Mouse (Mus musculus): ENCODE measurements around the gene Gm8246. TPM values are rescaled to one million over a fixed set of nuclear protein-coding genes. Genes with fewer than 3 reads are reported as not detected.
"Not testable (repeated sequence)": the region's sequence is repeated elsewhere in the genome, so short reads cannot be mapped to it uniquely, and the experiment has no call there.

The Gm8246 gene
- not detected in 2 replicates for polyA plus RNA-seq (2012; ENCODE audit: insufficient read depth, insufficient read length, low replicate concordance, missing spikeins)

DNA sequence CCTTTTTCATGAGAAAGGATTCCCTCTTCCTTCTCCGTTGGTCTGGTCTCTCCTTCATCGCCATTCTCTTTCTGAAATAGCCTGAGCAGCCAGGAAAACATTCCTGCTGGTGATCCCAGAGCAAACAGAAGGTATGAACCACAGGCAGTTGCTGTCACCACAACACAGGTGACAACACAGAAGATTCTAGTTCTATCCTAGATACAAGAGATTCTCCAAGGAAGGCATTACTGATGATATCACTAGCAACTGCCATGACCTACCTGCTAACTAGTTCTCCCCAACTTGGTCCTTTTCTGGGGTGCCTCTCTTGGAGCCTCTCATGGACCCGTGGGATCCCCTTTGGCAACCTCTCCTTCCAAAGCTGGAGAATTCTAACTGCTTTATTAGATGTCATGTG is at the start of gene Gm8246:
Gene Gm8246 (minus strand): TSS at position 101 of the 400 bp plus-strand sequence.
- H3K4me3 ChIP-seq (ENCODE audit: insufficient read depth, low read depth, low read length); H3K4me1 ChIP-seq (ENCODE audit: control insufficient read depth, insufficient read depth, low read length); H3K27ac ChIP-seq (ENCODE audit: insufficient read depth, low read depth, low read length): not testable (repeated sequence)
- WGBS, result no CpG with 5 or more reads among the region's 3 CpGs

DNA sequence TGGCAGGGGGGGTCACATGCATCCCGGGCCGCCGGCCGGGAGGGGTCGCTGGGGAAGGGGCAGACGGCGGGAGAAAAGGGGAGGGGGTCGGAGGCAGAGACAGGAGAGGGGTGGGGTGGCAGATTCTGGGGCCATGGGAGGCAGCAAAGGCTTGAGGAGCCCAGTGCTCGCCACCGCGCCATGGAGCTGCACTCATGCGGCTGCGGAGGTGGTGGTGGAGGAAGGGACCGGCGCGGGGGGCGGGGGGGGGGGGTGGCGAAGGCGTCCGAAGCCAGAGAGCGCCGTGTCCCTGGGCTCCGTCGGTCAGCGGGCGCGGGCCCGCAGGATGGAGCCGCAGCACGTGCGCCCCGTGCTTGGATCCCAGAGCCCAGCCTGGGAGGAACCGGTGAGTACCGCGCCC is 23.7 kb upstream of the Gm8246 start, which contains the start of gene Gm3488:
Gene Gm3488 (plus strand): TSS at position 301 of the 400 bp plus-strand sequence.
- no CpG with 5 or more reads among the region's 35 CpGs for WGBS
- H3K27ac ChIP-seq (ENCODE audit: insufficient read depth, low read depth, low read length); H3K4me1 ChIP-seq (ENCODE audit: control insufficient read depth, insufficient read depth, low read length); H3K4me3 ChIP-seq (ENCODE audit: insufficient read depth, low read depth, low read length): not testable (repeated sequence)

- not testable (repeated sequence) for H3K4me3 ChIP-seq (ENCODE audit: insufficient read depth, low read depth, low read length); H3K4me1 ChIP-seq (ENCODE audit: control insufficient read depth, insufficient read depth, low read length); H3K27ac ChIP-seq (ENCODE audit: insufficient read depth, low read depth, low read length)
- WGBS, result 89% methylated on average over 4 of the region's 5 CpGs
Observed at GRCm38 (mm10) chr14:5483907-5484306, 6.3 kb upstream of the Gm8246 start, which contains the start of gene Gm3187. Gene Gm3187, plus strand, starts transcription at chr14:5484207.

- H3K27ac ChIP-seq (ENCODE audit: insufficient read depth, low read depth, low read length); H3K4me1 ChIP-seq (ENCODE audit: control insufficient read depth, insufficient read depth, low read length); H3K4me3 ChIP-seq (ENCODE audit: insufficient read depth, low read depth, low read length): not testable (repeated sequence)
- no CpG with 5 or more reads among the region's 19 CpGs for WGBS
Observed at GRCm38 (mm10) chr14:5460469-5460868, 17.2 kb downstream of the Gm8246 start.

- not testable (repeated sequence) for H3K4me1 ChIP-seq (ENCODE audit: control insufficient read depth, insufficient read depth, low read length); H3K27ac ChIP-seq (ENCODE audit: insufficient read depth, low read depth, low read length); H3K4me3 ChIP-seq (ENCODE audit: insufficient read depth, low read depth, low read length)
- WGBS, result no CpG with 5 or more reads among the region's 3 CpGs
Observed at GRCm38 (mm10) chr14:5455367-5455766, 22.3 kb downstream of the Gm8246 start, which contains the start of gene Gm3194. Gene Gm3194, minus strand, starts transcription at chr14:5455467.

Other genes starting within 250 kb of the Gm8246 start
- gene Gm3526, start 217.2 kb downstream of the Gm8246 start, polyA plus RNA-seq (2012; ENCODE audit: insufficient read depth, insufficient read length, low replicate concordance, missing spikeins), result not detected in 2 replicates
- not detected in 2 replicates for gene Gm3542, start 142.9 kb downstream of the Gm8246 start, polyA plus RNA-seq (2012; ENCODE audit: insufficient read depth, insufficient read length, low replicate concordance, missing spikeins)
- not detected in 2 replicates for gene Gm3500, start 88.8 kb downstream of the Gm8246 start, polyA plus RNA-seq (2012; ENCODE audit: insufficient read depth, insufficient read length, low replicate concordance, missing spikeins)
- gene Gm3194, start 22.4 kb downstream of the Gm8246 start, polyA plus RNA-seq (2012; ENCODE audit: insufficient read depth, insufficient read length, low replicate concordance, missing spikeins), result not detected in 2 replicates
- not detected in 2 replicates for gene Gm3187, start 6.4 kb upstream of the Gm8246 start, polyA plus RNA-seq (2012; ENCODE audit: insufficient read depth, insufficient read length, low replicate concordance, missing spikeins)
- gene Gm3488, start 23.8 kb upstream of the Gm8246 start, polyA plus RNA-seq (2012; ENCODE audit: insufficient read depth, insufficient read length, low replicate concordance, missing spikeins), result not detected in 2 replicates
- gene Gm3532, start 60.7 kb upstream of the Gm8246 start, polyA plus RNA-seq (2012; ENCODE audit: insufficient read depth, insufficient read length, low replicate concordance, missing spikeins), result not detected in 2 replicates
- gene Gm8265, start 155.2 kb upstream of the Gm8246 start, polyA plus RNA-seq (2012; ENCODE audit: insufficient read depth, insufficient read length, low replicate concordance, missing spikeins), result not detected in 2 replicates
- gene Gm9603, start 209.6 kb upstream of the Gm8246 start, polyA plus RNA-seq (2012; ENCODE audit: insufficient read depth, insufficient read length, low replicate concordance, missing spikeins), result not detected in 2 replicates

All from olfactory bulb, adult 2 months (tissue).